Mouse (Mus musculus): ENCODE measurements at regions not wholly inside any gene's neighbourhood (a gene's known extent, or its start where the extent isn't known, plus 50 kb on each side); places are given as distances from the start of the nearest gene placed in this dataset.

GRCm38 (mm10) chr13:111999647-112000292 is 191.0 kb upstream of the Map3k1 start:
- no peak for DNase-seq (ENCODE audit: extremely low read depth, insufficient read length, low spot score)

GRCm38 (mm10) chr13:112000293-112000665 is 191.5 kb upstream of the Map3k1 start:
- DNase-seq (ENCODE audit: extremely low read depth, insufficient read length, low spot score) = no peak

GRCm38 (mm10) chr13:112000696-112001095 is 191.9 kb upstream of the Map3k1 start:
- DNase-seq (ENCODE audit: extremely low read depth, insufficient read length, low spot score) = no peak

- no peak for DNase-seq (ENCODE audit: extremely low read depth, insufficient read length, low spot score)
These were observed 192.6 kb upstream of the Map3k1 start for GRCm38 (mm10) chr13:112001155-112002025.

- DNase-seq (ENCODE audit: extremely low read depth, insufficient read length, low spot score) = peak; percentile 20
These were observed 194.0 kb upstream of the Map3k1 start for GRCm38 (mm10) chr13:112002661-112003347.

- DNase-seq (ENCODE audit: extremely low read depth, insufficient read length, low spot score) = no peak
These were observed 194.7 kb upstream of the Map3k1 start for GRCm38 (mm10) chr13:112003445-112003844.

- DNase-seq (ENCODE audit: extremely low read depth, insufficient read length, low spot score) = no peak
These were observed 195.3 kb upstream of the Map3k1 start for GRCm38 (mm10) chr13:112004126-112004525.

GRCm38 (mm10) chr13:112005421-112005820 is 196.6 kb upstream of the Map3k1 start:
- no peak for DNase-seq (ENCODE audit: extremely low read depth, insufficient read length, low spot score)

GRCm38 (mm10) chr13:112008806-112009205 is 200.0 kb upstream of the Map3k1 start:
- DNase-seq (ENCODE audit: extremely low read depth, insufficient read length, low spot score) = no peak

- DNase-seq (ENCODE audit: extremely low read depth, insufficient read length, low spot score) = no peak
These were observed 200.5 kb upstream of the Map3k1 start for GRCm38 (mm10) chr13:112009288-112009687.

- DNase-seq (ENCODE audit: extremely low read depth, insufficient read length, low spot score) = no peak
These were observed 201.7 kb upstream of the Map3k1 start for GRCm38 (mm10) chr13:112010464-112010863.

GRCm38 (mm10) chr13:112012640-112013039 is 203.8 kb upstream of the Map3k1 start:
- DNase-seq (ENCODE audit: extremely low read depth, insufficient read length, low spot score) = no peak

GRCm38 (mm10) chr13:112015083-112015482 is 206.3 kb upstream of the Map3k1 start:
- no peak for DNase-seq (ENCODE audit: extremely low read depth, insufficient read length, low spot score)

GRCm38 (mm10) chr13:112016280-112016679 is 207.5 kb upstream of the Map3k1 start:
- no peak for DNase-seq (ENCODE audit: extremely low read depth, insufficient read length, low spot score)

GRCm38 (mm10) chr13:112018497-112019281 is 209.9 kb upstream of the Map3k1 start:
- DNase-seq (ENCODE audit: extremely low read depth, insufficient read length, low spot score) = no peak

- DNase-seq (ENCODE audit: extremely low read depth, insufficient read length, low spot score) = no peak
These were observed 210.8 kb upstream of the Map3k1 start for GRCm38 (mm10) chr13:112019575-112019974.

GRCm38 (mm10) chr13:112023171-112023570 is 214.4 kb upstream of the Map3k1 start:
- no peak for DNase-seq (ENCODE audit: extremely low read depth, insufficient read length, low spot score)

GRCm38 (mm10) chr13:112024667-112025585 is 216.1 kb upstream of the Map3k1 start:
- no peak for DNase-seq (ENCODE audit: extremely low read depth, insufficient read length, low spot score)

GRCm38 (mm10) chr13:112025586-112025950 is 216.8 kb upstream of the Map3k1 start:
- DNase-seq (ENCODE audit: extremely low read depth, insufficient read length, low spot score) = no peak

GRCm38 (mm10) chr13:112027736-112028135 is 218.9 kb upstream of the Map3k1 start:
- no peak for DNase-seq (ENCODE audit: extremely low read depth, insufficient read length, low spot score)

Data from 3134 (cell line).